Mouse (Mus musculus): ENCODE measurements at regions not wholly inside any gene's neighbourhood (a gene's known extent, or its start where the extent isn't known, plus 50 kb on each side); places are given as distances from the start of the nearest gene placed in this dataset.
"Not testable (repeated sequence)": the region's sequence is repeated elsewhere in the genome, so short reads cannot be mapped to it uniquely, and the experiment has no call there.

- TF ChIP-seq CTCF (IDR thresholded peaks at IDR 0.05; ENCODE audit: control insufficient read depth, insufficient read depth, low read length); POLR2A (IDR thresholded peaks at IDR 0.05; ENCODE audit: borderline replicate concordance, control insufficient read depth, low read depth, low read length): not testable (repeated sequence)
Observed at GRCm38 (mm10) chr3:22296925-22297324, 220.5 kb downstream of the Tbl1xr1 start.
